Mouse (Mus musculus) cerebellum, adult 2 months (tissue): ENCODE measurements at regions not wholly inside any gene's neighbourhood (a gene's known extent, or its start where the extent isn't known, plus 50 kb on each side); places are given as distances from the start of the nearest gene placed in this dataset.

Source experiments
- CTCF ChIP-seq: fragments of 200-500 bp; IDR thresholded peaks from 2 replicates; pipeline ENCODE4 v1.5.1; 2011; ENCODE audit warnings: low read depth, mild to moderate bottlenecking, control low read depth, low read length, moderate library complexity, borderline replicate concordance; ENCODE audit not compliant: insufficient read depth
- POLR2A ChIP-seq: fragments of 200-500 bp; IDR thresholded peaks from 2 replicates; pipeline ENCODE4 v1.6.1; 2011; ENCODE audit warnings: low read length, control low read depth, borderline replicate concordance; ENCODE audit not compliant: insufficient read depth

DNA sequence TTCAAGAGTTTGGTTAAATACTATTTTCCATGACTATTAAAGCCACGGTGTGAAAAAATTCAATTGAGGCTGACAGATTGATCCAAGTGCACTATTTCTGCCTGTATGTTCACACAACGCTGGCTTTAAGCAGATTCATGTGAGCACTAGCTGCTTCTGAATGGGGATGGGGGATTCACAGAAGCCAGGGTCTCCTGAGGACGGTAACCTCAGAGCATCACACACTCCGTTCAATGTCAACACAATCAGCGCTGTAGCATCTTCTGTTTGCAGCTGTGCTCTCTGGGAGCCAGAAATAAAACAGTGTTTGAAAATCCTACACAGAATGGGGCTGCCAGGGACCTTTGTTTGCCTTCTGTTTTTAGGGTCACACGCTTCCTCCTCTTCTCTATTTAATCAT is 275.0 kb upstream of the Hs3st1 start:
- TF ChIP-seq POLR2A (no peak), CTCF (no peak)
